Mouse (Mus musculus): Measurements from ENCODE around the gene Polk. TPM values are rescaled to one million over a fixed set of nuclear protein-coding genes. Genes with fewer than 3 reads are reported as not detected.
A peak's percentile ranks its signal among the peaks of the same experiment; 100 is the strongest.

The Polk gene
- polyA plus RNA-seq, 1 experiment from 2014 or later, result 10.2 TPM

- DNase-seq (no peak), ATAC-seq (ENCODE audit: insufficient read depth) (no peak)
- no peaks in the 10 kb centered on the region for H3K36me3 ChIP-seq (ENCODE audit: insufficient read depth)
- no peak overlapping the region for H3K27ac ChIP-seq (ENCODE audit: low read depth)
- H3K27me3 ChIP-seq (ENCODE audit: insufficient read depth, low read length), result no peaks in the 10 kb centered on the region
- TF ChIP-seq CTCF (IDR thresholded peaks at IDR 0.05; ENCODE audit: low read depth), result no peak
- no peak overlapping the region for H3K9ac ChIP-seq
- no peak overlapping the region for H3K4me2 ChIP-seq
- no peaks in the 10 kb centered on the region for H3K4me1 ChIP-seq (ENCODE audit: insufficient read depth)
- no peak overlapping the region for H3K4me3 ChIP-seq (ENCODE audit: low read depth, low read length)
- H3K9me3 ChIP-seq (ENCODE audit: low read depth, low read length), result no peaks in the 10 kb centered on the region
- WGBS, result 39% methylated on average over 6 of the region's 6 CpGs
These were observed 28.6 kb upstream of the Polk start for GRCm38 (mm10) chr13:96571016-96571361.

- Histone ChIP-seq H3K4me2 (no peak overlapping the region), H3K27ac (ENCODE audit: low read depth) (no peak overlapping the region)
These were observed 28.1 kb upstream of the Polk start for GRCm38 (mm10) chr13:96570313-96571015.

GRCm38 (mm10) chr13:96567977-96568376 lies 25.6 kb upstream of the Polk start:
- Histone ChIP-seq H3K36me3 (ENCODE audit: insufficient read depth) (no peaks in the 10 kb centered on the region), H3K4me1 (ENCODE audit: insufficient read depth) (no peaks in the 10 kb centered on the region), H3K4me3 (ENCODE audit: low read depth, low read length) (no peak overlapping the region), H3K27ac (ENCODE audit: low read depth) (no peak overlapping the region), H3K4me2 (no peak overlapping the region), H3K27me3 (ENCODE audit: insufficient read depth, low read length) (no peaks in the 10 kb centered on the region), H3K9me3 (ENCODE audit: low read depth, low read length) (no peaks in the 10 kb centered on the region), H3K9ac (no peak overlapping the region)
- no peak for DNase-seq
- TF ChIP-seq CTCF (IDR thresholded peaks at IDR 0.05; ENCODE audit: low read depth), result no peak
- WGBS, result 59% methylated on average over 6 of the region's 6 CpGs
- no peak for ATAC-seq (ENCODE audit: insufficient read depth)

More at GRCm38 (mm10) chr13:96570313-96571015, 28.1 kb upstream of the Polk start:
- no peaks in the 10 kb centered on the region for H3K27me3 ChIP-seq (ENCODE audit: insufficient read depth, low read length)
- no peaks in the 10 kb centered on the region for H3K4me1 ChIP-seq (ENCODE audit: insufficient read depth)
- no peak for TF ChIP-seq CTCF (IDR thresholded peaks at IDR 0.05; ENCODE audit: low read depth)
- no peaks in the 10 kb centered on the region for H3K36me3 ChIP-seq (ENCODE audit: insufficient read depth)
- ATAC-seq (ENCODE audit: insufficient read depth) (0 out of 2 replicates have a peak, but pooled peaks have one; percentile 14), DNase-seq (no peak)
- WGBS, result 31% methylated on average over 10 of the region's 10 CpGs
- no peaks in the 10 kb centered on the region for H3K9me3 ChIP-seq (ENCODE audit: low read depth, low read length)
- no peak overlapping the region for H3K9ac ChIP-seq
- no peak overlapping the region for H3K4me3 ChIP-seq (ENCODE audit: low read depth, low read length)

- H3K9me3 ChIP-seq (ENCODE audit: low read depth, low read length), result no peaks in the 10 kb centered on the region
- no peaks in the 10 kb centered on the region for H3K36me3 ChIP-seq (ENCODE audit: insufficient read depth)
- H3K4me3 ChIP-seq (ENCODE audit: low read depth, low read length), result no peak overlapping the region
- ATAC-seq (ENCODE audit: insufficient read depth) (no peak), DNase-seq (no peak)
- H3K4me2 ChIP-seq, result no peak overlapping the region
- no peaks in the 10 kb centered on the region for H3K4me1 ChIP-seq (ENCODE audit: insufficient read depth)
- H3K27ac ChIP-seq (ENCODE audit: low read depth), result no peak overlapping the region
- WGBS, result 93% methylated on average over 3 of the region's 3 CpGs
- H3K27me3 ChIP-seq (ENCODE audit: insufficient read depth, low read length), result no peaks in the 10 kb centered on the region
- H3K9ac ChIP-seq, result no peak overlapping the region
- TF ChIP-seq CTCF (IDR thresholded peaks at IDR 0.05; ENCODE audit: low read depth), result no peak
These were observed 12.7 kb upstream of the Polk start for GRCm38 (mm10) chr13:96555099-96555498.

GRCm38 (mm10) chr13:96547941-96548340 lies 5.6 kb upstream of the Polk start:
- H3K9me3 ChIP-seq (ENCODE audit: low read depth, low read length), result no peaks in the 10 kb centered on the region
- H3K27ac ChIP-seq (ENCODE audit: low read depth), result no peak overlapping the region
- TF ChIP-seq CTCF (IDR thresholded peaks at IDR 0.05; ENCODE audit: low read depth), result no peak
- no peak for ATAC-seq (ENCODE audit: insufficient read depth)
- DNase-seq, result no peak
- no peak overlapping the region for H3K9ac ChIP-seq
- H3K4me2 ChIP-seq, result no peak overlapping the region
- no peaks in the 10 kb centered on the region for H3K27me3 ChIP-seq (ENCODE audit: insufficient read depth, low read length)
- 47% methylated on average over 4 of the region's 4 CpGs for WGBS
- H3K36me3 ChIP-seq (ENCODE audit: insufficient read depth), result no peaks in the 10 kb centered on the region
- H3K4me3 ChIP-seq (ENCODE audit: low read depth, low read length), result no peak overlapping the region
- H3K4me1 ChIP-seq (ENCODE audit: insufficient read depth), result no peaks in the 10 kb centered on the region

GRCm38 (mm10) chr13:96547250-96547649 lies 4.9 kb upstream of the Polk start:
- Histone ChIP-seq H3K9me3 (ENCODE audit: low read depth, low read length) (no peaks in the 10 kb centered on the region), H3K36me3 (ENCODE audit: insufficient read depth) (no peaks in the 10 kb centered on the region), H3K27me3 (ENCODE audit: insufficient read depth, low read length) (no peaks in the 10 kb centered on the region), H3K4me3 (ENCODE audit: low read depth, low read length) (no peak overlapping the region), H3K4me2 (no peak overlapping the region), H3K9ac (no peak overlapping the region), H3K27ac (ENCODE audit: low read depth) (no peak overlapping the region), H3K4me1 (ENCODE audit: insufficient read depth) (no peaks in the 10 kb centered on the region)
- 60% methylated on average over 1 of the region's 1 CpGs for WGBS
- DNase-seq (no peak), ATAC-seq (ENCODE audit: insufficient read depth) (no peak)
- TF ChIP-seq CTCF (IDR thresholded peaks at IDR 0.05; ENCODE audit: low read depth), result no peak

GRCm38 (mm10) chr13:96544506-96544905 lies 2.1 kb upstream of the Polk start:
- Histone ChIP-seq H3K9me3 (ENCODE audit: low read depth, low read length) (no peaks in the 10 kb centered on the region), H3K9ac (no peak overlapping the region), H3K4me1 (ENCODE audit: insufficient read depth) (no peaks in the 10 kb centered on the region), H3K36me3 (ENCODE audit: insufficient read depth) (no peaks in the 10 kb centered on the region), H3K27ac (ENCODE audit: low read depth) (no peak overlapping the region), H3K4me3 (ENCODE audit: low read depth, low read length) (no peak overlapping the region), H3K4me2 (peak overlapping the region; percentile 88; the same call in 1 of the 2 replicates), H3K27me3 (ENCODE audit: insufficient read depth, low read length) (no peaks in the 10 kb centered on the region)
- DNase-seq (peak; percentile 48), ATAC-seq (ENCODE audit: insufficient read depth) (no peak)
- no peak; the same call in none of the 2 replicates for TF ChIP-seq CTCF (IDR thresholded peaks at IDR 0.05; ENCODE audit: low read depth)
- 75% methylated on average over 2 of the region's 2 CpGs for WGBS
